ENCODE assay signal across 9 mouse cellular contexts in genomic region chr5:140619895-140620736, GRCm38 (mm10). TPM values are rescaled to one million over a fixed set of nuclear protein-coding genes. Genes with fewer than 3 reads are reported as not detected.
A peak's percentile ranks its signal among the peaks of the same experiment; 100 is the strongest.
DNase-seq lines count a peak whose midpoint lies in the region; ATAC-seq lines count a peak whose summit lies in the region.
"Had no signal": no experiment of that assay in that cellular context is flagged by ENCODE, and none has a peak within 500 bp of the region (broad histone marks: within the 10 kb centered on the region; RNA-seq: fewer than 3 reads in every experiment).

No protein-coding gene starts in this region.

- no peaks in the 10 kb centered on the region for H3K27me3 ChIP-seq in kidney, embryonic 14.5 days (ENCODE audit: control insufficient read depth, insufficient read depth, low read length)
- H3K27me3 ChIP-seq in forebrain, embryonic 12.5 days: no peaks in the 10 kb centered on the region
- H3K27me3 ChIP-seq in midbrain, embryonic 11.5 days (ENCODE audit: control insufficient read depth, insufficient read depth, low read length): no peaks in the 10 kb centered on the region
- H3K27me3 ChIP-seq: liver, embryonic 13.5 days had no signal

- H3K4me2 ChIP-seq in kidney, embryonic 14.5 days (replicated peaks; ENCODE audit: low read depth, low read length): no peak overlapping the region
- H3K4me2 ChIP-seq in forebrain, embryonic 12.5 days: no peak overlapping the region
- H3K4me2 ChIP-seq in midbrain, embryonic 11.5 days: no peak overlapping the region
- H3K4me2 ChIP-seq: liver, embryonic 13.5 days had no signal

- H3K4me1 ChIP-seq in kidney, embryonic 14.5 days (ENCODE audit: control insufficient read depth, insufficient read depth, low read length): no peaks in the 10 kb centered on the region
- H3K4me1 ChIP-seq in forebrain, embryonic 12.5 days: peaks cover 18% of the 10 kb centered on the region
- peaks cover 3% of the 10 kb centered on the region; the same call in 1 of the 2 replicates for H3K4me1 ChIP-seq in midbrain, embryonic 11.5 days (ENCODE audit: control insufficient read depth, insufficient read depth, low read length)

- no peaks in the 10 kb centered on the region for H3K9me3 ChIP-seq in kidney, embryonic 14.5 days (ENCODE audit: control insufficient read depth, low read length)
- no peaks in the 10 kb centered on the region for H3K9me3 ChIP-seq in forebrain, embryonic 12.5 days
- no peaks in the 10 kb centered on the region for H3K9me3 ChIP-seq in midbrain, embryonic 11.5 days (ENCODE audit: control insufficient read depth, low read length)
- H3K9me3 ChIP-seq: liver, embryonic 13.5 days had no signal

- WGBS in kidney, embryonic 14.5 days: 55% methylated on average over 7 of the region's 7 CpGs
- 57% methylated on average over 7 of the region's 7 CpGs for WGBS in forebrain, embryonic 12.5 days
- 59% methylated on average over 7 of the region's 7 CpGs for WGBS in midbrain, embryonic 11.5 days

- ATAC-seq in kidney, embryonic 14.5 days (ENCODE audit: low FRiP score, low TSS enrichment): 0 out of 2 replicates have a peak, but pooled peaks have one; percentile 2
- ATAC-seq in forebrain, embryonic 12.5 days (ENCODE audit: low FRiP score): peak; percentile 31
- peak; percentile 25; the same call in 1 of the 2 replicates for ATAC-seq in midbrain, embryonic 11.5 days (ENCODE audit: low FRiP score)

- no peak overlapping the region for H3K9ac ChIP-seq in kidney, embryonic 14.5 days (ENCODE audit: low read depth, low read length)
- no peak overlapping the region for H3K9ac ChIP-seq in forebrain, embryonic 12.5 days
- no peak overlapping the region for H3K9ac ChIP-seq in midbrain, embryonic 11.5 days (ENCODE audit: low read length)
- H3K9ac ChIP-seq: liver, embryonic 13.5 days had no signal

- no peak overlapping the region for H3K27ac ChIP-seq in kidney, embryonic 14.5 days (ENCODE audit: low read depth, low read length)
- peak overlapping the region; percentile 65 for H3K27ac ChIP-seq in forebrain, embryonic 12.5 days
- peak overlapping the region; percentile 12; the same call in 1 of the 2 replicates for H3K27ac ChIP-seq in midbrain, embryonic 11.5 days (ENCODE audit: low read depth, low read length)
- H3K27ac ChIP-seq: liver, embryonic 13.5 days had no signal

- DNase-seq in kidney, postnatal 14 days: no peak
- DNase-seq in Muller cell, postnatal 12 days (ENCODE audit: inconsistent ontology term): peak; percentile 54
- DNase-seq in midbrain, embryonic 11.5 days (ENCODE audit: low spot score, missing footprints): peak; percentile 91
- no peak for DNase-seq in right cerebral cortex, postnatal 25 days
- no peak for DNase-seq in cerebellum, postnatal 10 days
- no peak for DNase-seq in natural killer cell, adult 2 months (ENCODE audit: low spot score in 2 of 2)

- H3K4me3 ChIP-seq in kidney, embryonic 14.5 days (ENCODE audit: low read length): no peak overlapping the region
- H3K4me3 ChIP-seq in forebrain, embryonic 12.5 days (replicated peaks): no peak overlapping the region
- H3K4me3 ChIP-seq in midbrain, embryonic 11.5 days (ENCODE audit: low read depth, low read length): no peak overlapping the region
- H3K4me3 ChIP-seq: liver, embryonic 13.5 days had no signal

- peaks cover 31% of the 10 kb centered on the region for H3K36me3 ChIP-seq in kidney, embryonic 14.5 days (ENCODE audit: control insufficient read depth, insufficient read depth, low read length)
- peaks cover 48% of the 10 kb centered on the region for H3K36me3 ChIP-seq in forebrain, embryonic 12.5 days (replicated peaks)
- peaks cover 21% of the 10 kb centered on the region for H3K36me3 ChIP-seq in midbrain, embryonic 11.5 days (ENCODE audit: control insufficient read depth, insufficient read depth, low read length)

RNA-seq across cellular contexts. Expression of gene Lfng, which starts 13.0 kb away (rescaled TPM):
- polyA plus RNA-seq in kidney, embryonic 14.5 days (2014; fragmentation: Nextera tagmentation; extraction: Ambion mirVana): 32.2 and 39.0 TPM in 2 replicates
- polyA plus RNA-seq in forebrain, embryonic 12.5 days (2016; fragmentation: Nextera tagmentation; extraction: Ambion mirVana): 30.9 and 32.8 TPM in 2 replicates
- 38.3 and 40.5 TPM in 2 replicates for polyA plus RNA-seq in midbrain, embryonic 11.5 days (2014; fragmentation: Nextera tagmentation; extraction: Ambion mirVana)

RNA-seq across cellular contexts. Expression of gene Ttyh3, which starts 28.7 kb away (rescaled TPM):
- 40.0 and 48.5 TPM in 2 replicates for polyA plus RNA-seq in kidney, embryonic 14.5 days (2014; fragmentation: Nextera tagmentation; extraction: Ambion mirVana)
- 84.5 and 88.0 TPM in 2 replicates for polyA plus RNA-seq in forebrain, embryonic 12.5 days (2016; fragmentation: Nextera tagmentation; extraction: Ambion mirVana)
- 42.9 and 46.4 TPM in 2 replicates for polyA plus RNA-seq in midbrain, embryonic 11.5 days (2014; fragmentation: Nextera tagmentation; extraction: Ambion mirVana)

RNA-seq across cellular contexts. Expression of gene Grifin, which starts 55.2 kb away (rescaled TPM):
- 0.34 TPM in 1 of 2 replicates, not detected in the other for polyA plus RNA-seq in kidney, embryonic 14.5 days (2014; fragmentation: Nextera tagmentation; extraction: Ambion mirVana)
- polyA plus RNA-seq in forebrain, embryonic 12.5 days (2016; fragmentation: Nextera tagmentation; extraction: Ambion mirVana): not detected in 2 replicates
- polyA plus RNA-seq in midbrain, embryonic 11.5 days (2014; fragmentation: Nextera tagmentation; extraction: Ambion mirVana): 0.39 TPM in 1 of 2 replicates, not detected in the other

Comparison
In these comparisons a context has a peak if more than half of its experiments do, and no peak if none do; other contexts are left out.
1. DNase-seq: peak in Muller cell, postnatal 12 days (single experiment) and midbrain, embryonic 11.5 days (single experiment); none in kidney, postnatal 14 days (single experiment), right cerebral cortex, postnatal 25 days (single experiment), cerebellum, postnatal 10 days (0 of 2) and natural killer cell, adult 2 months (0 of 2).
2. Peak in every context shown above with its lines, with median percentiles within 50 percentile points of each other: ATAC-seq.